8 mouse cellular contexts compared by ENCODE assay signal in the genomic region with DNA sequence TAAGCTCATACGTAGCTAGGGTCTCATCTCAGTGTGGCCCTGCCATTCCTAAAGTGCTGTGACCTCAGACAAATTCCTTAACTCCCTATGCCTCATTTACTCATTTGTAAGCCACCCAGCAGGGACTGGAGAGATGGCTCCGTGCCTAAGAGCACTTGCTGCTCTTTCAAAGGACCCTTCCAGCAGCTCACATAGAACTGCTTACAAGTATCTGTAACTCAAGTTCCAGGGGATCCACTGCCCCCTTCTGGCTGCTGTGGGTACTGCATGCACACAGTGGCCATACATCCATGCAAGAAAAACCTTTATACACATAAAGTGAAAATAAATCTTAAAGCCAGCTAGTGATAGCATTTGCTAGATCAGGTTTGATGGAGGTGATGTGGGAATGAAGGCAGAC. TPM values are rescaled to one million over a fixed set of nuclear protein-coding genes. Genes with fewer than 3 reads are reported as not detected.
DNase-seq lines count a peak whose midpoint lies in the region; ATAC-seq lines count a peak whose summit lies in the region.

No protein-coding gene starts in this region.

- peak; percentile 76 to 86 for DNase-seq in cerebellum, postnatal 10 days
- DNase-seq in cerebellum, adult 11 months, result no peak
- DNase-seq in left cerebral cortex, postnatal 4 days, result peak; percentile 71
- no peak for DNase-seq in left cerebral cortex, postnatal 25 days (ENCODE audit: low spot score in 2 of 2)
- peak; percentile 41 for DNase-seq in brain, adult 2 months (ENCODE audit: low read depth, low spot score)
- peak; percentile 26 to 69 for DNase-seq in kidney, postnatal 36 days

- intact Hi-C loops in left cerebral cortex, postnatal 4 days (cut with DNase I), result no loop called here
- intact Hi-C loops in left cerebral cortex, postnatal 25 days (cut with DNase I), result loop anchor here (2.0 kb wide), 1 partner anchor 43 kb away; no protein-coding TSS in a partner anchor

- peak; percentile 43; the same call in 1 of the 2 replicates for ATAC-seq in neutrophil, adult 5-6 weeks (ENCODE audit: extremely low read depth, insufficient number of reproducible peaks, low FRiP score, poor library complexity, severe bottlenecking)
- no peak for ATAC-seq in inflammation-experienced regulatory T-cells, adult 6 months

RNA-seq across cellular contexts. Expression of gene Itpr3, which starts 28.6 kb away (rescaled TPM):
- 1 to 10 TPM; 2.2 to 2.8 TPM for total RNA-seq in left cerebral cortex, postnatal 4 days (2021)
- 1 to 10 TPM; 1.9 to 2.0 TPM for total RNA-seq in left cerebral cortex, postnatal 25 days (2021)
- 71.1 and 73.7 TPM in 2 replicates for total RNA-seq in neutrophil, adult 5-6 weeks (2017)
- polyA plus RNA-seq in inflammation-experienced regulatory T-cells, adult 6 months (2017; shearing (Covaris generic)), result 1 to 10 TPM; 3.9 to 8.2 (median 7.1) TPM

RNA-seq across cellular contexts. Expression of gene Uqcc2, which starts 48.0 kb away (rescaled TPM):
- total RNA-seq in left cerebral cortex, postnatal 4 days (2021), result 100 to 1,000 TPM; 170 to 186 TPM
- 100 to 1,000 TPM; 215 to 241 TPM for total RNA-seq in left cerebral cortex, postnatal 25 days (2021)
- total RNA-seq in neutrophil, adult 5-6 weeks (2017), result 32.9 and 33.4 TPM in 2 replicates
- 100 to 1,000 TPM; 123 to 139 (median 128) TPM for polyA plus RNA-seq in inflammation-experienced regulatory T-cells, adult 6 months (2017; shearing (Covaris generic))

RNA-seq across cellular contexts. Expression of gene Bak1, which starts 56.9 kb away (rescaled TPM):
- total RNA-seq in left cerebral cortex, postnatal 4 days (2021), result 10 to 100 TPM; 30.0 to 33.9 TPM
- 10 to 100 TPM; 17.0 to 17.8 TPM for total RNA-seq in left cerebral cortex, postnatal 25 days (2021)
- total RNA-seq in neutrophil, adult 5-6 weeks (2017), result 27.1 and 32.5 TPM in 2 replicates
- polyA plus RNA-seq in inflammation-experienced regulatory T-cells, adult 6 months (2017; shearing (Covaris generic)), result 10 to 100 TPM in 1 of 3 experiments, 1 to 10 TPM in 2; 5.1 to 23.3 (median 6.8) TPM

Comparison
In these comparisons a context has a peak if more than half of its experiments do, and no peak if none do; other contexts are left out.
1. DNase-seq: peak in cerebellum, postnatal 10 days (2 of 2), left cerebral cortex, postnatal 4 days (single experiment), brain, adult 2 months (single experiment) and kidney, postnatal 36 days (2 of 2); none in cerebellum, adult 11 months (single experiment) and left cerebral cortex, postnatal 25 days (0 of 2).
2. RNA of gene Itpr3, which starts 28.6 kb away (total RNA-seq): 71.1 to 73.7 TPM in neutrophil, adult 5-6 weeks; 2.2 to 2.8 TPM in left cerebral cortex, postnatal 4 days and 1.9 to 2.0 TPM in left cerebral cortex, postnatal 25 days; every median in the first group is over 10 times any median in the second.